Mouse (Mus musculus): Measurements from ENCODE around the gene Tusc2.

GRCm38 (mm10) chr9:107552690-107553393, 10.2 kb upstream of the Tusc2 start:
- no peak for TF ChIP-seq POLR2A (IDR thresholded peaks at IDR 0.05; ENCODE audit: insufficient read length, low read depth)
- TF ChIP-seq USF1 (IDR thresholded peaks at IDR 0.05; ENCODE audit: low read depth) = no peak
